Mouse (Mus musculus) MEL (cell line): ENCODE results near the gene Borcs5. TPM values are rescaled to one million over a fixed set of nuclear protein-coding genes. Genes with fewer than 3 reads are reported as not detected.

Source experiments
- DNase-seq: peaks from one replicate; pipeline ENCODE4 v3.0.0; 2011; ENCODE audit warnings: low read depth, low spot score
- H3K27ac ChIP-seq: 2 replicates; pipeline ENCODE4 v1.5.1; 2012; ENCODE audit warnings: low read depth, mild to moderate bottlenecking, control low read depth, low read length, moderate library complexity; ENCODE audit not compliant: control insufficient read depth
- H3K27me3 ChIP-seq, 2 experiments: fragments of 150-350 bp in 1 of 2; sonication (generic) in 1 of 2; 2 replicates each; pipeline ENCODE4 v1.6.1; 2012; ENCODE audit warnings: low read length in 2 of 2, mild to moderate bottlenecking in 2 of 2, improper control_type of control experiment in 1 of 2, moderate library complexity in 1 of 2; ENCODE audit not compliant: insufficient read depth in 2 of 2, control insufficient read depth in 1 of 2
- H3K36me3 ChIP-seq, 2 experiments: 2 replicates each; pipeline ENCODE4 v1.6.1; 2012 to 2014; ENCODE audit warnings: low read length in 2 of 2, improper control_type of control experiment in 1 of 2, inconsistent platforms in 1 of 2, mild to moderate bottlenecking in 1 of 2; ENCODE audit not compliant: insufficient read depth in 2 of 2, control insufficient read depth in 1 of 2
- H3K4me1 ChIP-seq, 2 experiments: fragments of 150-350 bp in 1 of 2; sonication (generic) in 1 of 2; 2 replicates each; pipeline ENCODE4 v1.6.1; 2012; ENCODE audit warnings: low read length in 2 of 2, improper control_type of control experiment in 1 of 2, mild to moderate bottlenecking in 1 of 2; ENCODE audit not compliant: insufficient read depth in 2 of 2, control insufficient read depth in 1 of 2
- H3K4me3 ChIP-seq, 2 experiments: fragments of 150-350 bp in 1 of 2; sonication (generic) in 1 of 2; 2 replicates each; pipeline ENCODE4 v1.5.1; 2012; ENCODE audit warnings: low read depth in 2 of 2, low read length in 2 of 2, mild to moderate bottlenecking in 2 of 2, moderate library complexity in 2 of 2, control low read depth in 1 of 2, improper control_type of control experiment in 1 of 2; ENCODE audit not compliant: control insufficient read depth in 1 of 2, insufficient read depth in 1 of 2
- H3K79me2 ChIP-seq: 2 replicates; pipeline ENCODE4 v1.6.1; 2012; ENCODE audit warnings: mild to moderate bottlenecking, low read length, moderate library complexity; ENCODE audit not compliant: control insufficient read depth, poor library complexity, insufficient read depth
- H3K9ac ChIP-seq: 2 replicates; pipeline ENCODE4 v1.6.1; 2012; ENCODE audit warnings: low read depth, mild to moderate bottlenecking, control low read depth, low read length, moderate library complexity; ENCODE audit not compliant: control insufficient read depth, poor library complexity, severe bottlenecking
- H3K9me3 ChIP-seq: fragments of 150-350 bp; sonication (generic); replicated peaks from 2 replicates; pipeline ENCODE4 v1.6.1; 2012; ENCODE audit warnings: mild to moderate bottlenecking, low read length, improper control_type of control experiment, moderate library complexity; ENCODE audit not compliant: insufficient read depth
- BHLHE40 ChIP-seq: IDR thresholded peaks from 2 replicates; pipeline ENCODE4 v1.6.1; 2012; ENCODE audit warnings: low read depth, mild to moderate bottlenecking, inconsistent platforms, low read length, improper control_type of control experiment, borderline replicate concordance
- CHD1 ChIP-seq: IDR thresholded peaks from 2 replicates; pipeline ENCODE4 v1.6.1; 2012; ENCODE audit warnings: low read depth, mild to moderate bottlenecking, inconsistent platforms, low read length, improper control_type of control experiment
- CTCF ChIP-seq, 3 experiments: IDR thresholded peaks in 2 of 3; conservative IDR thresholded peaks in 1 of 3; 2 replicates each; pipeline ENCODE4 v1.5.1; 2011 to 2012; ENCODE audit warnings: low read length in 3 of 3, low read depth in 2 of 3, mild to moderate bottlenecking in 2 of 3, improper control_type of control experiment in 1 of 3, inconsistent platforms in 1 of 3, mixed read lengths in 1 of 3, moderate library complexity in 1 of 3; ENCODE audit not compliant: control insufficient read depth in 1 of 3, insufficient read depth in 1 of 3, poor library complexity in 1 of 3, severe bottlenecking in 1 of 3
- E2F4 ChIP-seq: IDR thresholded peaks from 2 replicates; pipeline ENCODE4 v1.6.1; 2011; ENCODE audit warnings: low read depth, low read length, improper control_type of control experiment, borderline replicate concordance
- ELF1 ChIP-seq: IDR thresholded peaks from 2 replicates; pipeline ENCODE4 v1.6.1; 2014; ENCODE audit warnings: low read depth, mild to moderate bottlenecking, inconsistent platforms, low read length, improper control_type of control experiment, moderate library complexity
- EP300 ChIP-seq, 2 experiments: IDR thresholded peaks; 2 replicates each; pipeline ENCODE4 v1.6.1; 2011; ENCODE audit warnings: improper control_type of control experiment in 2 of 2, low read length in 2 of 2, low read depth in 1 of 2, mild to moderate bottlenecking in 1 of 2
- ETS1 ChIP-seq: IDR thresholded peaks from 2 replicates; pipeline ENCODE4 v1.6.1; 2012; ENCODE audit warnings: low read depth, mild to moderate bottlenecking, inconsistent platforms, low read length, improper control_type of control experiment, moderate library complexity
- GABPA ChIP-seq: IDR thresholded peaks from 2 replicates; pipeline ENCODE4 v1.6.1; 2012; ENCODE audit warnings: low read depth, mild to moderate bottlenecking, inconsistent platforms, low read length, improper control_type of control experiment, moderate library complexity
- GATA1 ChIP-seq: IDR thresholded peaks from 2 replicates; pipeline ENCODE4 v1.6.1; 2011; ENCODE audit warnings: low read depth, low read length, improper control_type of control experiment
- JUND ChIP-seq: IDR thresholded peaks from 2 replicates; pipeline ENCODE4 v1.6.1; 2011; ENCODE audit warnings: low read depth, mild to moderate bottlenecking, improper control_type of control experiment, low read length
- KAT2A ChIP-seq: conservative IDR thresholded peaks from 2 replicates; pipeline ENCODE4 v1.6.1; 2012; ENCODE audit warnings: low read depth, low read length, improper control_type of control experiment, inconsistent platforms
- MAFK ChIP-seq: IDR thresholded peaks from 2 replicates; pipeline ENCODE4 v1.6.1; 2011; ENCODE audit warnings: low read depth, mild to moderate bottlenecking, low read length, improper control_type of control experiment, borderline replicate concordance
- MAX ChIP-seq: IDR thresholded peaks from 2 replicates; pipeline ENCODE4 v1.6.1; 2011; ENCODE audit warnings: low read length, improper control_type of control experiment
- MEF2A ChIP-seq: IDR thresholded peaks from 2 replicates; pipeline ENCODE4 v1.6.1; 2014; ENCODE audit warnings: low read depth, mild to moderate bottlenecking, inconsistent platforms, low read length, improper control_type of control experiment; ENCODE audit not compliant: poor library complexity, insufficient replicate concordance, severe bottlenecking; ENCODE audit errors: extremely low read depth
- MYC ChIP-seq: IDR thresholded peaks from 2 replicates; pipeline ENCODE4 v1.6.1; 2011; ENCODE audit warnings: low read depth, mild to moderate bottlenecking, low read length, improper control_type of control experiment, moderate library complexity
- NELFE ChIP-seq: IDR thresholded peaks from 2 replicates; pipeline ENCODE4 v1.6.1; 2011; ENCODE audit warnings: low read depth, low read length, improper control_type of control experiment
- NRF1 ChIP-seq: IDR thresholded peaks from 2 replicates; pipeline ENCODE4 v1.6.1; 2014; ENCODE audit warnings: low read depth, mild to moderate bottlenecking, inconsistent platforms, low read length, improper control_type of control experiment, moderate library complexity; ENCODE audit not compliant: poor library complexity, insufficient read depth, severe bottlenecking
- POLR2AphosphoS2 ChIP-seq: IDR thresholded peaks from 2 replicates; pipeline ENCODE4 v1.6.1; 2011; ENCODE audit warnings: low read length, improper control_type of control experiment
- RCOR1 ChIP-seq: IDR thresholded peaks from 2 replicates; pipeline ENCODE4 v1.6.1; 2012; ENCODE audit warnings: low read depth, mild to moderate bottlenecking, inconsistent platforms, low read length, improper control_type of control experiment
- TAL1 ChIP-seq: IDR thresholded peaks from 2 replicates; pipeline ENCODE4 v1.6.1; 2012; ENCODE audit warnings: mild to moderate bottlenecking, inconsistent platforms, low read length, moderate library complexity, mixed read lengths
- TBP ChIP-seq: IDR thresholded peaks from 2 replicates; pipeline ENCODE4 v1.8.0; 2011; ENCODE audit warnings: low read depth, low read length, improper control_type of control experiment
- TCF12 ChIP-seq: IDR thresholded peaks from 2 replicates; pipeline ENCODE4 v1.6.1; 2014; ENCODE audit warnings: low read depth, mild to moderate bottlenecking, inconsistent platforms, low read length, improper control_type of control experiment, moderate library complexity
- UBTF ChIP-seq: IDR thresholded peaks from 2 replicates; pipeline ENCODE4 v1.6.1; 2012; ENCODE audit warnings: low read depth, mild to moderate bottlenecking, inconsistent platforms, low read length, improper control_type of control experiment, moderate library complexity, borderline replicate concordance; ENCODE audit not compliant: insufficient read depth
- ZC3H11A ChIP-seq: IDR thresholded peaks from 2 replicates; pipeline ENCODE4 v1.6.1; 2012; ENCODE audit warnings: low read depth, mild to moderate bottlenecking, inconsistent platforms, low read length, improper control_type of control experiment
- ZNF384 ChIP-seq: IDR thresholded peaks from 2 replicates; pipeline ENCODE4 v1.6.1; 2012; ENCODE audit warnings: low read depth, mild to moderate bottlenecking, inconsistent platforms, low read length, improper control_type of control experiment
- polyA plus RNA-seq, 2 experiments: library from polyadenylated mRNA; stranded (reverse) in 1 of 2; unstranded in 1 of 2; fragments of >175 nt in 1 of 2; fragments of >200 nt in 1 of 2; gene quantifications; 2 replicates each; pipeline versions ENCODE4 v1.2.1 to v1.2.4; 2012; ENCODE audit warnings: low replicate concordance in 2 of 2, low read depth in 1 of 2; ENCODE audit not compliant: insufficient read length in 2 of 2, insufficient read depth in 1 of 2, missing spikeins in 1 of 2
- total RNA-seq: library from RNA; depleted of rRNA; stranded (reverse); fragments of 300-350 nt; gene quantifications from 2 replicates; pipeline ENCODE4 v1.2.3, GENCODE M21; 2012

Borcs5 gene
- total and polyA plus RNA-seq, 3 experiments: 7.7 to 13.0 TPM; not detected in 1

- H3K4me3 ChIP-seq: no peak overlapping the region
- TF ChIP-seq POLR2AphosphoS2 (no peak), TCF12 (no peak), EP300 (IDR thresholded peaks at IDR 0.05; ENCODE audit: low read depth in 1 of 2, low read length in 2 of 2) (peak in 1 of 2 experiments; percentile 39; a peak in 2 of 4 replicates), MEF2A (no peak), JUND (0 out of 2 replicates have a peak, but pooled peaks have one; percentile 39), GABPA (no peak), GATA1 (peak; percentile 52), CTCF (IDR thresholded peaks at IDR 0.05 in 2 of 3, conservative IDR thresholded peaks at IDR 0.05 in 1 of 3; ENCODE audit: control insufficient read depth in 1 of 3, insufficient read depth in 1 of 3, low read depth in 2 of 3, low read length in 3 of 3, poor library complexity in 1 of 3, severe bottlenecking in 1 of 3) (no peak), MAX (0 out of 2 replicates have a peak, but pooled peaks have one; percentile 25), RCOR1 (peak; percentile 48; the same call in 1 of the 2 replicates), ETS1 (0 out of 2 replicates have a peak, but pooled peaks have one; percentile 12), UBTF (no peak), E2F4 (no peak), TBP (no peak), ELF1 (no peak), ZC3H11A (no peak), TAL1 (0 out of 2 replicates have a peak, but pooled peaks have one; percentile 3), MYC (peak; percentile 25; the same call in 1 of the 2 replicates), CHD1 (no peak)
- TF ChIP-seq, all 39 proteins: peak for 8
- no peaks in the 10 kb centered on the region for H3K9me3 ChIP-seq
- H3K79me2 ChIP-seq: no peaks in the 10 kb centered on the region
- H3K27ac ChIP-seq: no peak overlapping the region
- DNase-seq: peak; percentile 53
- no peaks in the 10 kb centered on the region for H3K27me3 ChIP-seq
- H3K9ac ChIP-seq: no peak overlapping the region
- peaks cover 0 to 12% of the 10 kb centered on the region in 2 experiments; a peak in 2 of 4 replicates for H3K36me3 ChIP-seq
- peaks cover 8 to 10% of the 10 kb centered on the region in 2 experiments; a peak in 3 of 4 replicates for H3K4me1 ChIP-seq
Measured at GRCm38 (mm10) chr6:134733800-134734221, 94.5 kb downstream of the Borcs5 start.

- no peaks in the 10 kb centered on the region for H3K79me2 ChIP-seq
- DNase-seq: no peak
- H3K36me3 ChIP-seq: peaks cover 0 to 12% of the 10 kb centered on the region in 2 experiments; a peak in 2 of 4 replicates
- no peaks in the 10 kb centered on the region for H3K9me3 ChIP-seq
- no peak overlapping the region for H3K9ac ChIP-seq
- H3K27ac ChIP-seq: no peak overlapping the region
- H3K4me3 ChIP-seq: no peak overlapping the region
- TF ChIP-seq NELFE (no peak), ZNF384 (no peak), UBTF (no peak), TCF12 (no peak), ELF1 (no peak), NRF1 (no peak), BHLHE40 (no peak), CTCF (IDR thresholded peaks at IDR 0.05 in 2 of 3, conservative IDR thresholded peaks at IDR 0.05 in 1 of 3; ENCODE audit: control insufficient read depth in 1 of 3, insufficient read depth in 1 of 3, low read depth in 2 of 3, low read length in 3 of 3, poor library complexity in 1 of 3, severe bottlenecking in 1 of 3) (no peak), TAL1 (no peak), GABPA (no peak), KAT2A (no peak), GATA1 (no peak), EP300 (IDR thresholded peaks at IDR 0.05; ENCODE audit: low read depth in 1 of 2, low read length in 2 of 2) (no peak), MAFK (no peak)
- TF ChIP-seq, all 39 proteins: peak for 0
- Histone ChIP-seq H3K4me1 (peaks cover 8 to 10% of the 10 kb centered on the region in 2 experiments; a peak in 3 of 4 replicates), H3K27me3 (no peaks in the 10 kb centered on the region)
Measured at GRCm38 (mm10) chr6:134736853-134737252, 97.5 kb downstream of the Borcs5 start.
